Mouse (Mus musculus): ENCODE measurements around the gene Nfix.

Nfix gene

DNA sequence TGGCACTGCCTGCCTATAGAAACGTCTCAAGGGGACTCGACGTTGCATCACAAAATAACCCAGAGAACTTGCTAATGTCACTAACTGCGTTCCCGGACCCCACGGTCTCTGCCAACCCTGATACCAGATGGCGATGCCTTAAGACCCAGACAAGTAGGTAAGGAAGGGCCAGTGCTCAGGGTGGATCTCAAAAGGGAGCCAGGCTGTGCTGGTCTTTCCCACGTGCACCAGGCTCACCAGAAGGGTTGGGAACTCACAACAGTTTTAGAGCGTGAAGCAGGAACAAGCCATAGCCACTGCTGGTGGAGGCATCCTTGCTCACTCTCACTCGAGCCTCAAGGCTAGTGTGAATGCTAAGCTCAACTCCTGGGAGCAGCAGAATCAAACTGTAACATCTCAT is 32.9 kb downstream of the Nfix start:
- no peak for DNase-seq (ENCODE audit: low read depth, low spot score)

DNA sequence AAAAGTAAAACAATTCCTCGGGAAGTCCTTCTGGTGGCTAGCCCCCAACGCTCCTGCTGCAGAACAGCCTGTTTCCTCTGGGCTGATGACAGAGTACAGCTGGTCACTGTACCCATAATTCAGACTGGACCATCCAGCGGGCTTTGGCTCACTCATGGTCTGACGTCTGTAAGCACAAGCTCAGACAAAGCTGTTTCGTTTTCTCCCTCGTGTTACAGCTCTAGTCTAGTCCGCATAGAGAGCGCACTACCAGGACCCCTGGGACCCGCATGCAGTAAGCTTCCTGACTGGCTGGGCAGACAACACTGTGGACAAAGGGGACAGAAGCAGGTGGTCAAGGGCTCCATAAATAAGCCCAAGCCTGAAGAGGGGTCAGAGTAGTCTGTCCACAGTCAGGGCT is 33.7 kb downstream of the Nfix start:
- DNase-seq (ENCODE audit: low read depth, low spot score), result no peak

DNA sequence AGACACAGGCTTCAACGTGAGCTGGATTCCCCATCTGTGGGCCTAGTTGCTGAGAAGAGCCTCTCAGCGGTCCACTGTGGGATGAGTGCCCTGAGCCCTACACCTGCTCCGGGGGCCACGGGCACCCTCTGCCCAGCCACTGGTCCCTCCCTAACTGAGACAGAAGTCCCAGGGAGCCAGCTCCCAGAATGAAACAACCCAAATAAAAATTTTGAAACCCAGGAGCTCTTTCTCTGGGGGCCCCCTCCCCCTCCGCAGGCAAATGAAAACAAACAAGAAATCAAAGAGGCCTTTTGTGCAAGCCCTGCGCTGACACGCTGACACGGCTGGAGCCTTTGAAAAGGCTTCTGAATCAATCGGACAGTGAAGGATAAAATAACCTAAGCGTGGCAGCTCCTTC is 34.5 kb downstream of the Nfix start:
- no peak for DNase-seq (ENCODE audit: low read depth, low spot score)

DNA sequence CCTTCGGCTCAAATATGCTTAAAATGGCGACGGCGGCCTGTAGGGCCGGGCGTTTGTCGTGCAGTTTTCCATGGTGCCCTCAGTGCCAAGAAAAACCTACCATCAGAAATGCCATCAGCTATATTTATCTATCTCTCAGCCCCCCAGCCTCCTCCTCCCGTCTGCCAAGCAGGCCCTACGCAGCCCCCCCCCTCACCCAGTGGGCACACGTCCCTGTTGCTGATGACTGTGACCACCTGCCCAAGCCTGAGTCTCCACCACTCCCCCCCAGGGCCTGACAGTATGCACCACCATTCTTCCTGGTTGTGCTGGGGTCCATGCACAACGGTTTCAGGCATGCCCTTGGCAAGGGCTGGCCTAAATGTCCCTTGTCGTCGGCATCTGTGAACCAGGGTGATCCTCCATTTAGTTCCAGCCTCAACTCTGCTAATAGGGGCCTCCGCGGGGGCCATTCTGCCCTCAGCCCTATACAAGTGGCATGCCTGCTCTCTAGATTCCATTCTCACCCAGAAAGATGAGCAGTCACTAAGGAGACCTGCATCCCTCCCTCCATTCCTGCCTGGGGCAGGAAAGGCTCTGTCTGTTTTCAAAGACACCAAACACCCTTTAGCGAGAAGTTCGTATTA is 35.2 kb downstream of the Nfix start:
- no peak for DNase-seq (ENCODE audit: low read depth, low spot score)

DNA sequence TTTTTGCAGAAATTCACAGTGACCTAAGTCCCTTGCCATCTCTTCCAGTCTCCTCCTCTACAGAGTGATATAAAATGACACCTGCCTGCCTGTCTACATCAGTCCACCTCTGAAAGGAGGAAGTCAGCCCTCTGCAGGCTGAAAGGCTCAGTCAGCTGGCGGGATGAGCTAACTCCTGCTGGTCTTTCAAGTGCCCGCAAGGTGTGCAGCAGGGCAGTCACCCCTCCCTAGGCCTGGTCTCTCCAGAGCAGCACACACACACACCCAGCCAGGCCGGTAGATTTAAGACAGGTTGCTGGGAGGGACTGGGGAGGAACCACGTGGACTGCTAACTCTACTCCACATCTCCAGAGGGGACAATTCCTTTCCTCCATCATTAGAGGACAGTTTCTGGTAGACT is 36.0 kb downstream of the Nfix start:
- DNase-seq (ENCODE audit: low read depth, low spot score), result no peak

DNA sequence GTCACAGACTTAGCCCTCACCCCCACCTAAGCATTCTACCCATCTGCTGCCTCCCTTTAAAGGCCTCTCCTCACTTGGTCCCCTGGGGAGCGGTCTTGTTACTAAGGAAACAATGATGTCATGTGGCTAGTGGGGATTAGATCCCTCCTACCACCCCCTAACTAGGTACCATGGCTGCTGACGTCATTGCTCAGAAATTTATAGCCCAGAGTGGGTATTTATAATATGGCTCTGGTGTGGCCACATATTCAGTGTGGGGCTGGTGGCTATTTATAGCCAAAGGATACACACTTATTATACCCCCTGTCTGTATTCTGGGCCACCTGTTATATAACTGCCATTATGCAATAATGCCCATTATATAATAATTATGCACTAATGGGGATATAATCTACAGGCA is 39.2 kb downstream of the Nfix start:
- no peak for DNase-seq (ENCODE audit: low read depth, low spot score)

DNA sequence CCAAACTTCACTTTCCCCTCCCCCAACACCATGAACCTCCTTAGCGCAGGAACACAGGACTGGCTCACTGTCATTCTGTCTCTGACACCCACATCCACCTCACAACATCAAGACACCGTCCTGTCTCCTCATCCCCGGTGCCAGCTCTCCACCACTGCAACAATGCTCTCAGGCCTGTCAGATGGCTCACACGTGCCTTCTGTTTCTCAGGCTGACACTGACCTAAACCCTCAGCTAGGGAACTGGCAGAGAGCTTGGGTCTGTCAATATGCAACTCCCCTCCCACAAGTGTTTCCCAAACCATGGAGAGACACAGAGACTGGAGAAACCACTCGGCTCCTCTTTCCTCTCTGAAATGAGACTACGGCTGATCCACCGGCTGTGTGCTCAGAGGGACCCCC is 39.7 kb downstream of the Nfix start:
- no peak for DNase-seq (ENCODE audit: low read depth, low spot score)

DNA sequence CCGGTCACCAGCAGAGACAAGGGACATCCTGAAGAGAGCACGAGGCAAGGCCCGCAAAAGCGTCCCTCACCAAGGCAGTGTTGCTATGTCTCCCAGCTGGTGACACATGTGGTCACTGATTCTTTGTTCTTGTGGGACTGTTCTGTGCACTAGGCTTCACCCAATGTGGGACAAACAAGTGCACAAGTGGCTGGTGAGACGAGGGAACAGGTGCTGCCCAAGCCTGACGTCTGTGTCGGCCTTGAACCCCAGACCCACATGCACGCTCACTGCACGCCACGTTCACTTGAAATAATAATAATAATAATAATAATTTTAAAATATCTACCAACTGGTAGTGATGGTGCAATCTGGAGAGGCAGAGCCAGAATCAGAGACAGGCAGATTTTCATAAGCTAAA is 40.4 kb downstream of the Nfix start:
- DNase-seq (ENCODE audit: low read depth, low spot score), result no peak

DNA sequence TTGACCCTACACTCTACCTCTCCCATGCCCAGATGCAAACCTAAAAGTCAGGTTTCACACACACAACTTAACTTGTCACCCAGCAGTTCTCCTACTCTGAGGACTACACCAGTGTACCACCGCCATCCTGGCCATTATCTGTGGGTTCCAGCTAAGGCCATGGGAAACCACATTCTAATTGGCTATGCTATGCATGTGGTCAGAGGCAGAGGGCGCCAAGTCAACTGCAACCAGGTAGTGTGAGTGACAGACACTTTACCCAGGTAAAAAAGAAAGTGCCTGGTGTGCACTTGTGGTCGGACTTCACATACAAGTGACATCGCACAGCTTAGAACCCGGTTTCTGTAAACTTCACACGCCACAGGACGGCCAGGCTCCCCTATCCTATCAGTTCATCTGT is 41.0 kb downstream of the Nfix start:
- no peak for DNase-seq (ENCODE audit: low read depth, low spot score)

DNA sequence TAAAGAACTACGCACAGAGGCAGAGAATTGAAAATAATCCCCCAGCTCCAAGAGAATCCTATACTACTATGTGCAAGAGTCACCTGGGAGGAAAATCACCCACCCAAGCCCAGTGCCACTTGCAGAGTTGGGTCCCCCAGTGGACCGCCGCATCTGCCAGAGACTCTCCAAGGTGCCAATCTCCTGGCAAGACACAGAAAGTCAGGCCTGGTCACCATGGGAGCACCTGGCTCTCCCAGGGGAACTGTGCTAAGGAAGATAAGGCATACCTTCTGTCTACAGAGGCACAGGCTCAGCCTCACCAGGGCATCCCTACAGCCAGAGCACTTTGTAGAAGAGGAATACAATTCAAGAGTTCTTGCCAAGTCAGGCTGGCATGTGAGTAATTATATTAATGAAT is 41.8 kb downstream of the Nfix start:
- DNase-seq (ENCODE audit: low read depth, low spot score), result no peak

DNA sequence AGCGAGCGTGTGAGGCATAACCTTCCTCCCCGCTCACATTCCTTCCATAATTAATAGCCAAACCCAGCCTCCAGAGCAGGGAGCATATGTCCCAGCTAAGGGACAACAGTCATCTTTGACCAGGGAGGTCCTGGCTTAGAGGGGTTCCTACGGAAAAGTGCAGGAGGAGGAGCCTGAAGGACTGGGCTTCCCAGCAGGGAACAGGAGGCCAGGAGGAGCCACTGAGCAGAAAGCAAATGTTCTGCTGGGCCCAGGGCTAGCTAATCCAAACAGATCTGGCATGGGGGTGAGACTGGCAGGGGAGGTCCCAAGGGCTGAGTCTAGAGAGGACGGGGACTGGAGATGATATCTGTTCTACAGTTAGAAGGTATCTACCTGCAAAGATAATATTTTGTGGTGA is 42.6 kb downstream of the Nfix start:
- no peak for DNase-seq (ENCODE audit: low read depth, low spot score)

DNA sequence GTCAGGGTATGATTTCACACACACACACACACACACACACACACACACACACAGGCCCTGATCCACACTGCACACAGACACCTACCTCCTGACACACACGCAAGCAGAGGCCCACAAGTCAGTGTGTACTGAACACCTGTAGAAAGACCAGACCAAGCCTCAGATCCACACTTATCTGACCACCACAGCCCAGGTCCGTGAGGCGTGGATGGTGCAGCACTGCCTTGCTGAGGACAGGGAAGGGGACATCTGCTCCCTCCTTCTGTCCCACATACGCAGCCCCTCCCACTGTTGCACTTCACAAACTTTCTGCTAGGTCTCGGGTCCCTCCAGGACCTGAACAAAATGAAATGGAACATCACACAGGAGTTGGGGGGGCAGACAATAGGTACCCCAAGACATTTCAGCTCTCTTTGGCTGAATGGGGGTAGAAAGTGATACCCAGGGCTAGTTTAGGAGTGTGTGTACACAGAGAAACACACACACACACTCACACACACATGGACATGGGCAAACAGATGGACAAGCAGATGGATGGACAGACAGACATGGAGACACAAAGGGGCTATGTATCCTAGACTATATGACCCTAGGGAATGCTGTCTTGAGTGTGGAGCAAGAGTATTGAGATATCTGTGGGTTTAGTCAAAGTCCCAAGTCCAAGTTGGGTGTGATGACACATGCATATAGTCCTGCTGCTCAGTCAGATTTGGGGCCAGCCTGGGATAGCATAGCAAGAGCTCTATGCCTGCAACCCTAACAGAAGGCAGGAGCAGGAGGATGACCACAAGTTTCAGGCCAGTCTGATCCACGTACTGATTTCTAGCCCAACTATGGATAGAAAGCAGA is 47.2 kb downstream of the Nfix start:
- no peak for DNase-seq (ENCODE audit: low read depth, low spot score)

DNA sequence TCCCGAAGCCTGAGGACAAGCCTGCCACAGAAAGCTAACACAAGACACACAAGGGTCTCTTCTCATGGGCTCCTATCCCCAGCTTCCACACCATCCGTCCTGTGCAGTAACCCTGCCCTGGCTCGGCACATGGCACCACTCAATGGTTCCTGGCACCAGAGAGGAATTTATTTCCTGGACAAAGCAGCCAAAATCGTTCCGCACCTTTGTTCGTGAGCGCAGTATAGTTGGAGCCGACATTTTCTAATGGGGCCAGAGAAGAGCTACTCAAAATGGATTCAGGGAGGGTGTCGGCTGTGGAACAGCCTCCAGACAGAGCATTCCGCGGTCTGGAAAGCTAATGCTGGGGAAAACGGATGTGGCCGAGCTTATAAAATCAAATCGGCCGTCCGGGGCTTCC is 50.6 kb downstream of the Nfix start:
- DNase-seq (ENCODE audit: low read depth, low spot score), result no peak

DNA sequence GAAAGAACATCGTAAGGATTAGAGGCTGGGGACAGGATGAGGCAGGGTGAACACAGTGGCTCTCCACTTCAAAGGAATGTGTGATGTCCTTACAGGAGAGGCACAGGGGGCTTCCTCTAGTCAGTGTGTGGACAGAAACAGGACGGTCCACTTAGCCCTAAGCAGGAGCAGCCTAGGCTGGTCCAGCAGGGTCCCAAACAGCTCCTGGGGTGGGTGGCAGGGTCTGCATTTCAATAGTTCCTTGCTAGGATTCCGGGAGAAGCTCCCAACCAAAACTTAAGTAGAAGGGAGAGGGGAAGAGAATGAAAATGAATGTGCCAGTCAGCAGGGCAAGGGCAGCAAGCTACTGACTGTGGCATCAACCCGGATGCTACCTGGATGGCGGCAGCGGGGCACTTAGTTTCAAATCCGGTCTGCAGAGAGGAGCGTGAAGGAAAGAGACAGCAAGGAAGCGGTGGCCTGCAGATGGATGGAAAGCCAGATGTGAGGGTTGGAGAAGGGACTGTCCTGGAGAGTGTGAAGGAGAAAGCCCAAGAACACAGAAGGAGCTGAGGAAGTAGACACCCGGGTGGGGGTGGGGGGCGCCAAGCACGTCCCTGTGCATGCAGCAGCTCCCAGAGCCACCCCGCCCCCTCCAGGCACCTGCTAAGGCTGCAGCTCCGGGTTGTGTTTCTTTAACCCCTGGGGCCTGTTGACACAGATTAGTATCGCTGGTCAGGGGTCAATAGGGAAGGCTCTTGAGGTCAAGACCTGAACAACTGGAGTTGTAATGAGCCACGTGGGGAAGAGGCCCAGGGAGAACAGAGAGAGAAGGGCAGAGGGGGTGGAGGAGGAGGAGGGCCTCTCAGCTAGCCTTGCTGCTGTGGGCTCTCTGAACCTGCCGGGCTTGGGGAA is 54.9 kb downstream of the Nfix start:
- no peak for DNase-seq (ENCODE audit: low read depth, low spot score)

DNA sequence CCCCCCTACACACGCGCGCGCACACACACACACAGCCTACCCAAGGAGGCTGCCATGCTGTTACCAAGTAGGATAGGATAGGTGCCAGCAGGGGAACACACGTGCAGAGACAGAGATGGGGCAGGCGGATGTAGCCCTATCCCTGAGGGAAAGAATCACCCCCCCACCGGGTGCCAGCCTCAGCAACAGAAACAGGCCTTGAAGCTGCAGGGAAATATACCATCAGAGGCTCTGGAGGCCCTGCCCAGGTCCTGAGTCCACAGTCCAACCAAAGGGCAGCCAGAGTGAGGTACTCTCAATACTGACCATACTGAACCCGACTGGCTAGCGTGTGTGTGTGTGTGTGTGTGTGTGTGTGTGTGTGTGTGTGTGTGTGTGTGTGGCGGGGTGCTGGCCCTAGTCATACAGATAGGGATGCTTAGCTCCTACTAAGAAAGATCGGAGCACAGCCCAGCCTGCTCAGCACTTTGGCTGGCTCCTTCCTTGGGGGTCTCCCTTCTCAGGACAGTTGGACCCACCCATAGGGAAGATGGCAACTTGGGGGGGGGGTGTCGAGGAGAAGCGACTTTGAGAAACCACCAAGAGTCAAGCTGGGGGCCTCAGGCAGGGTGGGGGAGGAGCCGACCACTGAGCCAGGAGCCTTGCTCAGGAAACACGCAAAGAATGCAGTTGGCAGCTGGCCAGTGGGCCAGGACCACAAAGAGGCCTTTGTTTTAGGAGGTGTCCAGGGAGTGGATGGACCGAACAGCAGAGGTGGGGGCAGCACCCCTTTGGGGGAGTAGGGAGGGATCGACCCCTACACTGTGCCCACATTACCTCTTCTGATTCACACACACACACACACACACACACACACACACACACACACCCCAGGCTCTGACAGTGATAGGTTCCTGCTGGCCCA is 56.4 kb downstream of the Nfix start:
- peak; percentile 83 for DNase-seq (ENCODE audit: low read depth, low spot score)

DNA sequence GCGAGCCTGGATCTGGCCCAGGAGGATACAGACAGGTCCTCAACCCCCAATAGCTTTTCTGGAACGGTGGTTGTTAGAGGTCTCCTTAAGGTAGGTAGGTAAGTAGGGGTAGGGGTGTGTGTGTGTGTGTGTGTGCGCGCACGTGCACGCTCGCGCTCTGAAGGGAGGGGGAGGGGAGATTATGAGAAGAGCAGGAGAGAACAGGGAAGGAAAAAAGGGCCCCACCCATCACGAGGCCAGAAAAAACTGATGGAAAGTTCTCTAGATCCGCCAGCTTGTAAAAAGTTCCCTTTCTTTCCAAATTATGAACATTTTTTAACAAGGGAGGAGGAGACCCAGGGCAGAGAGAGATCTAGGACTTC is 57.1 kb downstream of the Nfix start:
- DNase-seq (ENCODE audit: low read depth, low spot score), result no peak

DNA sequence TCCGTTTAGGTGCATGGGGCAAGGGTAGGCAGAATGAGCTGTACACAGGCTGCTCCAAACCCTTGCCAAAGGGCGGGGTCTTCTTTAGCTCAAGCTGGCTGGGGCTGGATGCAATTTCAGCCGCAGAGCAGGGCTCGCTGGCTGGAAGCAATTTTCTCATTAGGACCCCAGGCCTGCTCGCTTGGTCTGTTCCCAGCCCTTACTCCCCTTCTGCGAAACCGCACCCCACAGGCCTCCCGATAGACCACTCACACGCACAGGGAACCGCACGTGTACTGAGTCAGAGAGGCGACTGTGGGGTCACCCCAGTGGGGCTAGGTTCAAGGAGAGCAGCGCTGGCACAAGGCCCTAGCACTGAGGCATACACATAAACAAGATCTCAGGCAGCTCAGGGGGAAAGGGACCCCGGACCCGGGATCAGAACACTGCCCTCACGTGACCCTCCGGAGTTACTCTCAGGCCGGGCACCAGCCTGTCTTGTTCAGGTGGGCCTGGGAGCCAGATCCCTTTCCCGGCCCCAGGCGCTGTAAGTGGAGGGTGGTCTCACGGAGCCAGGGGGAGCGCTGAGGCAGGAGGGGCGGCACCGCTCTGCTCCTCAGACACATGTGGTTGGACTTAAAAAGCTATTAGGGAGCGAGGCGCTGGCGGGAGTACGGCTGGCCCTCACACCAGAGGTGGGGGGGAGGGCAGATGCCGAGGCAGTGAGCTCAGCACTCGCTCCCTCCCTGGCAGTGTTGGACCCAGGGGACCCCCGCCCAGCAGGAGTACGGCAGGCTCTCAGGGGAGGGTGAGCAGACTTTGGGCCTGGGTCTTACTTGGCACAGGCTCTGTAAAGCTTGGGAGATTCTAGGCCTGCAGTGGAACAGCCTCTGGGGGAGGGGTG is 57.7 kb downstream of the Nfix start:
- peak; percentile 71 for DNase-seq (ENCODE audit: low read depth, low spot score)

DNA sequence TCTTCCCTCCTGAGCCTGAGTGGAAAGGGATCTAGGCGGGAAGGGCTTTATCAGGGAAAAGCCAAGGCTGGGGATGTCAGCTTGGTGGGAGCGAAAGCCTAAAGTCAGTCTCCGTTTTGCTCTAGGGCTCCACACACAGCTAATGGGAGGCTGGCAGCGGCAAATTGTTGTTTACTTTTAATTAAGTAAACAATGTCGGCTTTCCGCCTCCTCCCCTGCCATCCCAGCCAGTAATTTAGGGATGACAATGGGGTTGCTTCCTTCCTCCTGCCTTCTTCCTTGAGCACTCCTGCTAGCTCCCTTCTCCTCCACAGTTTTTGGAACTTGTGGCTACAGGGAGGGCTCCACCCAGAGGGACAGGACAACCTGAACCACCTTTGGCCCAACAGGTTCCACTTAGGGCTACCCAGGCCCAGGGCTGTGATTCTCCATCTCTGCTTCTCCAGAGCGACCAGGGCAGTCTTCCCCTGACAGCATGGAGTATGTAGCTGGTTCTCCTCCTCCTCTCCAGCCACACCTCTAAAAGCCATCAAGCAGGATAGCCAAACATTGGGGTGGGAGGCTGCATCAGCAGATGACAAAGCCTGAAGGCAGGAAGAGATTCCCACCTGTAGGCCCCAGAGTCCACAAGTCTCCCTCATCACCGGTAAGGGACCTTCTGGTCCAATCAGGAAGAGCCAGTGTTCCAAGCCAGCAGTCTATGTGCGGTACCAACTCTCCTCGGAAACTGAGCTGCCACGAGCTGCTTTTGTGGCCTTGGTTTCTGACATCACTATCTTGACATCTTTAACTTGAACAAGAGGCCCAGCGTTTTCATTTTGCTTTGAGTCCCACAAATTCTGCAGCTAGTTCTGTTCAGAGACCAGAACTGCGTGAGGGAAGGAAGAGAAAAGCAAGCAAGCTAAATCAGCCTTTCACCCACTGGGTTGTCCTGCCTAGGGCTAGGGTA is 59.0 kb downstream of the Nfix start:
- DNase-seq (ENCODE audit: low read depth, low spot score), result no peak

DNA sequence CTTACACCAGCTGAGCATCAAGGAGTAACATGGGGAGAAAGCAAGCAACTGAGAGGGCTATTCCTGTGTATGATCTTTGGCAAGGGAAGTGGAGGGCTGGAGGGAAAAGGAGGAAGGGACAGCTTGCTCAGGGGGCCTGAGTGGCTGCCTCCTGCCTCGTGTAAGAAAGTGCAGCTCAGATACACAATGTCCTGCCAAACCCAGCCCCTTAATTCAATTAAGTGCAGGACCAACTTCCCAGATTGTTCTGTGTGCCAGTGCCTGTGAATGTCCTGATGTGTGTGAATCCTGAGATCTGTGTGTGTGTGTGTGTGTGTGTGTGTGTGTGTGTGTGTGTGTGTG is 60.8 kb downstream of the Nfix start:
- DNase-seq (ENCODE audit: low read depth, low spot score), result no peak
